Mouse (Mus musculus): ENCODE measurements around the gene Hsh2d. TPM values are rescaled to one million over a fixed set of nuclear protein-coding genes. Genes with fewer than 3 reads are reported as not detected.
A peak's percentile ranks its signal among the peaks of the same experiment; 100 is the strongest.

Hsh2d gene
- total RNA-seq (2021), result not detected
- long read RNA-seq, experiment 1, result 0 reads
- long read RNA-seq, experiment 2, result 0 reads

- DNase-seq (ENCODE audit: low spot score in 2 of 2), result no peak
Observed at GRCm38 (mm10) chr8:72189417-72190214, at the start of gene Hsh2d. Gene Hsh2d (plus strand): TSS chr8:72189638.

- no peak for DNase-seq (ENCODE audit: low spot score in 2 of 2)
Observed at GRCm38 (mm10) chr8:72143256-72143824, 46.1 kb upstream of the Hsh2d start.

GRCm38 (mm10) chr8:72144345-72144975 is 45.0 kb upstream of the Hsh2d start:
- no peak for DNase-seq (ENCODE audit: low spot score in 2 of 2)

GRCm38 (mm10) chr8:72145511-72145910 is 43.9 kb upstream of the Hsh2d start:
- no peak for DNase-seq (ENCODE audit: low spot score in 2 of 2)

GRCm38 (mm10) chr8:72146056-72146455 is 43.4 kb upstream of the Hsh2d start:
- peak in 1 of 2 experiments; percentile 43 for DNase-seq (ENCODE audit: low spot score in 2 of 2)

- DNase-seq (ENCODE audit: low spot score in 2 of 2), result no peak
Observed at GRCm38 (mm10) chr8:72146556-72146955, 42.9 kb upstream of the Hsh2d start.

- no peak for DNase-seq (ENCODE audit: low spot score in 2 of 2)
Observed at GRCm38 (mm10) chr8:72147266-72147665, 42.2 kb upstream of the Hsh2d start.

- no peak for DNase-seq (ENCODE audit: low spot score in 2 of 2)
Observed at GRCm38 (mm10) chr8:72149056-72149455, 40.4 kb upstream of the Hsh2d start.

- DNase-seq (ENCODE audit: low spot score in 2 of 2), result no peak
Observed at GRCm38 (mm10) chr8:72151418-72152078, 37.9 kb upstream of the Hsh2d start.

- no peak for DNase-seq (ENCODE audit: low spot score in 2 of 2)
Observed at GRCm38 (mm10) chr8:72153382-72153781, 36.1 kb upstream of the Hsh2d start.

- DNase-seq (ENCODE audit: low spot score in 2 of 2), result no peak
Observed at GRCm38 (mm10) chr8:72158096-72158495, 31.3 kb upstream of the Hsh2d start.

- DNase-seq (ENCODE audit: low spot score in 2 of 2), result no peak
Observed at GRCm38 (mm10) chr8:72158726-72159125, 30.7 kb upstream of the Hsh2d start.

- DNase-seq (ENCODE audit: low spot score in 2 of 2), result no peak
Observed at GRCm38 (mm10) chr8:72160007-72160406, 29.4 kb upstream of the Hsh2d start.

GRCm38 (mm10) chr8:72160707-72161697 is 28.4 kb upstream of the Hsh2d start, which contains the start of gene Rab8a:
Gene Rab8a (plus strand): TSS chr8:72161200.
- DNase-seq (ENCODE audit: low spot score in 2 of 2), result peak; percentile 100

GRCm38 (mm10) chr8:72162821-72163220 is 26.6 kb upstream of the Hsh2d start:
- no peak for DNase-seq (ENCODE audit: low spot score in 2 of 2)

GRCm38 (mm10) chr8:72169098-72169668 is 20.3 kb upstream of the Hsh2d start:
- DNase-seq (ENCODE audit: low spot score in 2 of 2), result no peak

- no peak for DNase-seq (ENCODE audit: low spot score in 2 of 2)
Observed at GRCm38 (mm10) chr8:72169681-72170249, 19.7 kb upstream of the Hsh2d start.

- peak; percentile 68 to 69 for DNase-seq (ENCODE audit: low spot score in 2 of 2)
Observed at GRCm38 (mm10) chr8:72177346-72177925, 12.0 kb upstream of the Hsh2d start.

GRCm38 (mm10) chr8:72183554-72184202 is 5.8 kb upstream of the Hsh2d start:
- DNase-seq (ENCODE audit: low spot score in 2 of 2), result no peak
